Mouse (Mus musculus): ENCODE measurements around the gene Dpm3. TPM values are rescaled to one million over a fixed set of nuclear protein-coding genes. Genes with fewer than 3 reads are reported as not detected.

Gene Dpm3
- polyA plus RNA-seq, 1 experiment from 2014 or later = 152 TPM

DNA sequence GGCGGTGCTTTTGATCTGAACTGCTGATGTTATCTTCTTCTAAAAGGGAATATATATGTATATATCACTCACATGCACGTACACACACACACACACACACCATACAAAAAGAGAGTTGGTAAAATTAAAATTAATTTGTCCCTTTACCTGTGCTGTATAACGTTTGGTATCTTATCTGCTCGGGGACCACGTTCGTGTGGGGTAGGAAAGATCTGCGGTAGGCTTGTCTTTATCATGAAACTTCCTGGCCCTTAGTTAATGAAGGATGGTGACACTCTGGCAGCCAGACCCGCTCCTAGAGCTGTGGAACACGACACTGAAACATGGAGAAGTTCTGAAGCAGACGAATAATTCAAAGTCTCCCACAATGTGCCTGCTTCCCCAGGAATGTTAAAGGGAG lies 32.7 kb downstream of the Dpm3 start:
- Histone ChIP-seq H3K4me1 (replicated peaks; ENCODE audit: control insufficient read depth, insufficient read depth) (no peaks in the 10 kb centered on the region), H3K9me3 (ENCODE audit: control insufficient read depth, low read length) (no peaks in the 10 kb centered on the region), H3K4me2 (replicated peaks; ENCODE audit: low read depth) (no peak overlapping the region), H3K27ac (replicated peaks) (no peak overlapping the region), H3K36me3 (ENCODE audit: control insufficient read depth, insufficient read depth, low read length) (no peaks in the 10 kb centered on the region), H3K4me3 (ENCODE audit: low read depth, low read length) (no peak overlapping the region), H3K27me3 (ENCODE audit: control insufficient read depth, insufficient read depth, low read length) (no peaks in the 10 kb centered on the region), H3K9ac (ENCODE audit: low read length) (no peak overlapping the region)
- TF ChIP-seq EP300 (optimal IDR thresholded peaks at IDR 0.05) (no peak), CTCF (IDR thresholded peaks at IDR 0.05; ENCODE audit: low read depth) (no peak)
- WGBS = 60% methylated on average over 10 of the region's 10 CpGs
- ATAC-seq (ENCODE audit: low FRiP score, low TSS enrichment) (no peak), DNase-seq (ENCODE audit: low spot score) (no peak)

DNA sequence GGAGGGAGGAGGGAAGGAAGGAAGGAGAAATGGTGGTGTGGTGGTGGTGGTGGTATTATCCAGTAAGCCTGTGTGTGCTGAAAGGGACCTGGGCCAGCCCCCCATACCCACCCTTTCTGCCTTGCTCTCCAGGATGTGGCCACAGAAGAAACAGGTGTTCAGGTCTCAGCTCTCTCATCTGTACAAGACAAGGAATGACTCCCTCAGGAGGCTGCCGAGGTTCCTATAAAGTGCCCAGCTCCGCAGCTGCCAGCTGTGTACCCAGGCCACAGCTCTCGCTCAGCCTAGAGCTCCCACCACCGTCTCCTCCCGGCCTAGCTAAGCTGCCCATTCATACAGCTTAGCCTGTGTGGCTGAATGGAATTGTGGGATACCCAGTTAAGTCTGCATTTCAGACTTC lies 33.1 kb downstream of the Dpm3 start:
- ATAC-seq (ENCODE audit: low FRiP score, low TSS enrichment) = no peak
- no peak overlapping the region for H3K4me2 ChIP-seq (replicated peaks; ENCODE audit: low read depth)
- no peak for DNase-seq (ENCODE audit: low spot score)
- no peaks in the 10 kb centered on the region for H3K4me1 ChIP-seq (replicated peaks; ENCODE audit: control insufficient read depth, insufficient read depth)
- no peak overlapping the region for H3K4me3 ChIP-seq (ENCODE audit: low read depth, low read length)
- H3K36me3 ChIP-seq (ENCODE audit: control insufficient read depth, insufficient read depth, low read length) = no peaks in the 10 kb centered on the region
- TF ChIP-seq EP300 (optimal IDR thresholded peaks at IDR 0.05) = no peak
- TF ChIP-seq CTCF (IDR thresholded peaks at IDR 0.05; ENCODE audit: low read depth) = no peak
- no peak overlapping the region for H3K27ac ChIP-seq (replicated peaks)
- H3K9ac ChIP-seq (ENCODE audit: low read length) = no peak overlapping the region
- H3K27me3 ChIP-seq (ENCODE audit: control insufficient read depth, insufficient read depth, low read length) = no peaks in the 10 kb centered on the region
- 71% methylated on average over 5 of the region's 5 CpGs for WGBS
- no peaks in the 10 kb centered on the region for H3K9me3 ChIP-seq (ENCODE audit: control insufficient read depth, low read length)

DNA sequence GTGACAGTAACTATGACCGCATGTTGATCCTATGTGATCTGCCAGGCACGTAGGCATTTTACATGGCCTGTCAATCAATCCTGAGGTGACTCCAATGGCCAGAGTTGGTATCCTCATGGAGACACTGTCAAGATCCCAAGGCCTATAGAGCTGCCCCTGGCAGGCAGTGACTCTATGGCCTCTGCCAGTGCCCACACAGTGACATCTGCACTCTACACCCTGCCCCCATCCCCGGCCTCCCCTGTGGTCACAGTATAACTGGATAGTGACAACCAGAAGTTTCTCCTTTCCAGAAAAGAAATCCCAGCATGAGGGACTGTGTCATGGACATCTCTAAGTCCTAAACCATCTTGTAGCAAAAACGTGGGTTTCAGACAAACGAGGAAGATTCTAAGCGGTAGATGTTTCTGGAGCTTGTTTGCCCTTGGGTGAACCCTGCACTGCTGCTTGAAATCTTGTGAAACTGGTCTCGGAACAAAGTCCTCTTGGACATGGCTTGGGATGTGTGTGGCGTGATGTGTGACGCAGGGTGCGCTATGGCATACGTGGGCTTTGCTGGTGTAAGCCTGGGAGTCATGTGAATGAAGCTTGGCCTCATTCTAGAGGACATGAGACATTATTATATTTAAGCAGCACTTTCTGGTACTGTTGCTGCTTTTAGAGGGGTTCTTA lies 34.2 kb downstream of the Dpm3 start:
- H3K9ac ChIP-seq (ENCODE audit: low read length) = no peak overlapping the region
- H3K27ac ChIP-seq (replicated peaks) = no peak overlapping the region
- no peaks in the 10 kb centered on the region for H3K4me1 ChIP-seq (replicated peaks; ENCODE audit: control insufficient read depth, insufficient read depth)
- H3K36me3 ChIP-seq (ENCODE audit: control insufficient read depth, insufficient read depth, low read length) = no peaks in the 10 kb centered on the region
- no peak overlapping the region for H3K4me3 ChIP-seq (ENCODE audit: low read depth, low read length)
- H3K4me2 ChIP-seq (replicated peaks; ENCODE audit: low read depth) = no peak overlapping the region
- WGBS = 82% methylated on average over 11 of the region's 11 CpGs
- H3K27me3 ChIP-seq (ENCODE audit: control insufficient read depth, insufficient read depth, low read length) = no peaks in the 10 kb centered on the region
- no peaks in the 10 kb centered on the region for H3K9me3 ChIP-seq (ENCODE audit: control insufficient read depth, low read length)
- TF ChIP-seq CTCF (IDR thresholded peaks at IDR 0.05; ENCODE audit: low read depth) = no peak
- TF ChIP-seq EP300 (optimal IDR thresholded peaks at IDR 0.05) = no peak
- DNase-seq (ENCODE audit: low spot score) (no peak), ATAC-seq (ENCODE audit: low FRiP score, low TSS enrichment) (no peak)

DNA sequence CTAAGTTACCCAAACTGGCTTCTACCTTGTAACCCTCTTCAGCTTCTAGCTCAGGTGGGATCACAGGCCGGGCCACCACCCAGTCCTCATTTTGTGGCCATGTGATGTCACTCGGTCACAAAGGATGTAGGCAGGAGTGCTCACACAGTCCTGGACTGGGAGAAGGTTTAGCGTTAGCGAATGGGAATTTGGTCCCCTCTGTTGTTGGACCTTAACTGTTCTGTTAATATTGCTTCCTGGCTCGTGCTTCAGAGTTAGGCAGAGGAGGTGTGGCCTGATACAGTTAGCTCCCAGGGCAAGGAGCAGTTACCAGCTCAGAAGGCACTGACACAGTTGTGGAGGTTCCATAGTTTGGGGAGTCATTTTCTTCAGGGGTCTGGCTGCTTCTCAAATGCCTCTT lies 35.0 kb downstream of the Dpm3 start:
- ATAC-seq (ENCODE audit: low FRiP score, low TSS enrichment) = no peak
- TF ChIP-seq EP300 (optimal IDR thresholded peaks at IDR 0.05) (no peak), CTCF (IDR thresholded peaks at IDR 0.05; ENCODE audit: low read depth) (no peak)
- no peak overlapping the region for H3K27ac ChIP-seq (replicated peaks)

DNA sequence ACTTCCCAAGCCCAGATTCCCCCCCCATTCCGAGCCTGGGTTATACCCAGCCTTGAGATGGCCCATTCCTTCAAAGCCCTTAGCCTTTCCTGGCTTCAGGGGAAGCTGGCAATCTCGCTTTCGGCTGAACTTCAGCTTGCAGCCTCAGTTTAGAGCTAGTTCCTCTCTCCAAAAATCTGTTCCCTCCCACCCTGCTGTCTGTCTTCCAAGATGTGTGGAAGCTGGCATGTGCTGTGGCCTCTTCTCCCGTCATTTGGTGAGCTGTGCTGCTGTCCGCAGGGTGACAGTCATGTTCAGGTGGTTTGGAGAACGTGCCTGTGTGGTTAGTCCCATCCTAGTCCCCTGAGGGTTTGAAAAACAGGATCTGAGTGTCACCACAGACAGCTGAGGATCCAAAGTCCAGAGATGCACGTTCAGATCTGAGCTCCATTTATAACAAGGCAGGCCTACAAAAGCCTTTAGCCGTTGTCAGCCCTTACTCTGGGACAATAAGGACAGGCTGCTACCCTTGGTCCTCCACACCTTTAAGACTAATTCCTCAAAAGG lies 36.6 kb downstream of the Dpm3 start:
- no peak for DNase-seq (ENCODE audit: low spot score)
- ATAC-seq (ENCODE audit: low FRiP score, low TSS enrichment) = no peak
- Histone ChIP-seq H3K4me3 (ENCODE audit: low read depth, low read length) (no peak overlapping the region), H3K27ac (replicated peaks) (no peak overlapping the region), H3K27me3 (ENCODE audit: control insufficient read depth, insufficient read depth, low read length) (no peaks in the 10 kb centered on the region), H3K4me1 (replicated peaks; ENCODE audit: control insufficient read depth, insufficient read depth) (no peaks in the 10 kb centered on the region), H3K36me3 (ENCODE audit: control insufficient read depth, insufficient read depth, low read length) (no peaks in the 10 kb centered on the region), H3K9ac (ENCODE audit: low read length) (no peak overlapping the region), H3K4me2 (replicated peaks; ENCODE audit: low read depth) (no peak overlapping the region), H3K9me3 (ENCODE audit: control insufficient read depth, low read length) (no peaks in the 10 kb centered on the region)
- 78% methylated on average over 8 of the region's 8 CpGs for WGBS
- no peak for TF ChIP-seq EP300 (optimal IDR thresholded peaks at IDR 0.05)

More for the DNA sequence above, 35.0 kb downstream of the Dpm3 start:
- Histone ChIP-seq H3K27me3 (ENCODE audit: control insufficient read depth, insufficient read depth, low read length) (no peaks in the 10 kb centered on the region), H3K9me3 (ENCODE audit: control insufficient read depth, low read length) (no peaks in the 10 kb centered on the region), H3K4me1 (replicated peaks; ENCODE audit: control insufficient read depth, insufficient read depth) (no peaks in the 10 kb centered on the region), H3K4me3 (ENCODE audit: low read depth, low read length) (no peak overlapping the region), H3K9ac (ENCODE audit: low read length) (no peak overlapping the region), H3K4me2 (replicated peaks; ENCODE audit: low read depth) (no peak overlapping the region), H3K36me3 (ENCODE audit: control insufficient read depth, insufficient read depth, low read length) (no peaks in the 10 kb centered on the region)
- no peak for DNase-seq (ENCODE audit: low spot score)
- WGBS = 68% methylated on average over 5 of the region's 5 CpGs

DNA sequence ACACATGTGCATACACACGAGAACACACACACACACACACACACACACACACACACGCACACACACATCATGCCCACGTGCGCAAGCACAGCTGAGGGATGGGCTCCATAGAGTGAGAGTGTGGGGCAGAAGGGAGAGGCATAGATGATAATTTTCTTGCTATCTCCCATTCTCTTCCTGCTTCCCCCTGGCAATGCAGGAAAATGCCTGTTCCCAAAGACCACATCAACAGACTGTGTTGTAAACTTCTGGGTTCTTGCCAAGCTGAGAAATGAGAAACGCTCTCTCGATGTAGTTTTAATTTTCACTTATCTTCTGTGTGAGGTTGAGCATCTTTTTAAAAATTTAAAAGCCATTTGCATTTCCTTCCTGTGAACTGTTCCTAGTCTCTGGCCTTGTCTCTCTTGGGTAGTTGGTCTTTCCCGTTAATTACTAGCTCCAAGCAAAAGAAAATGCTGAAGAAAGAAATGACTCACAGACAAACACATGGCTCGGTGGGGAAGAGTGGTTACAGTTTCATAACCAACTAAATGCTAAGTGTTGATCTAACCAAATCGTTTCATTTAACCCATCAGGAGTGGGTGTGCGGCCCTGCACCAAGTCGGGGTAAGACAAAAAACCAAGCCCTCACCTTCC lies 37.7 kb downstream of the Dpm3 start:
- Histone ChIP-seq H3K27ac (replicated peaks) (no peak overlapping the region), H3K4me1 (replicated peaks; ENCODE audit: control insufficient read depth, insufficient read depth) (no peaks in the 10 kb centered on the region), H3K36me3 (ENCODE audit: control insufficient read depth, insufficient read depth, low read length) (no peaks in the 10 kb centered on the region), H3K27me3 (ENCODE audit: control insufficient read depth, insufficient read depth, low read length) (no peaks in the 10 kb centered on the region), H3K9me3 (ENCODE audit: control insufficient read depth, low read length) (no peaks in the 10 kb centered on the region), H3K4me2 (replicated peaks; ENCODE audit: low read depth) (no peak overlapping the region), H3K4me3 (ENCODE audit: low read depth, low read length) (no peak overlapping the region), H3K9ac (ENCODE audit: low read length) (no peak overlapping the region)
- no peak for DNase-seq (ENCODE audit: low spot score)
- TF ChIP-seq EP300 (optimal IDR thresholded peaks at IDR 0.05) (no peak), CTCF (IDR thresholded peaks at IDR 0.05; ENCODE audit: low read depth) (no peak)
- ATAC-seq (ENCODE audit: low FRiP score, low TSS enrichment) = no peak
- 80% methylated on average over 11 of the region's 11 CpGs for WGBS
